Mouse (Mus musculus) lung, postnatal 10 days (tissue): Measurements from ENCODE around the gene Pigt.
A peak's percentile ranks its signal among the peaks of the same experiment; 100 is the strongest.

Experiments
- DNase-seq: peaks from one replicate; pipeline ENCODE4 v3.0.0; 2021

Gene Pigt

GRCm38 (mm10) chr2:164496847-164497690, at the start of gene Pigt:
Gene Pigt, plus strand, starts transcription at chr2:164497520.
- DNase-seq, result peak; percentile 91

GRCm38 (mm10) chr2:164448140-164448539, 49.2 kb upstream of the Pigt start:
- DNase-seq, result no peak

GRCm38 (mm10) chr2:164448921-164449320, 48.4 kb upstream of the Pigt start:
- DNase-seq, result no peak

GRCm38 (mm10) chr2:164449341-164450042, 47.8 kb upstream of the Pigt start:
- DNase-seq, result no peak

- peak; percentile 81 for DNase-seq
Observed at GRCm38 (mm10) chr2:164452000-164452676, 45.2 kb upstream of the Pigt start.

- no peak for DNase-seq
Observed at GRCm38 (mm10) chr2:164453047-164453757, 44.1 kb upstream of the Pigt start.

- DNase-seq, result no peak
Observed at GRCm38 (mm10) chr2:164453887-164454500, 43.3 kb upstream of the Pigt start.

- DNase-seq, result peak; percentile 92
Observed at GRCm38 (mm10) chr2:164454846-164455245, 42.5 kb upstream of the Pigt start.

GRCm38 (mm10) chr2:164455421-164456190, 41.7 kb upstream of the Pigt start:
- peak; percentile 76 for DNase-seq

- no peak for DNase-seq
Observed at GRCm38 (mm10) chr2:164456413-164456812, 40.9 kb upstream of the Pigt start.

GRCm38 (mm10) chr2:164456864-164457300, 40.4 kb upstream of the Pigt start, which contains the start of gene Sys1:
Gene Sys1, plus strand, starts transcription at chr2:164456964.
- DNase-seq, result no peak

GRCm38 (mm10) chr2:164457942-164458341, 39.4 kb upstream of the Pigt start:
- peak; percentile 73 for DNase-seq

- DNase-seq, result no peak
Observed at GRCm38 (mm10) chr2:164458535-164458934, 38.8 kb upstream of the Pigt start.

GRCm38 (mm10) chr2:164460745-164461551, 36.4 kb upstream of the Pigt start, which contains the start of gene Gm20458:
Gene Gm20458, plus strand, starts transcription at chr2:164460967.
- DNase-seq, result peak; percentile 98

- DNase-seq, result no peak
Observed at GRCm38 (mm10) chr2:164465161-164465560, 32.2 kb upstream of the Pigt start.

GRCm38 (mm10) chr2:164466787-164467186, 30.5 kb upstream of the Pigt start:
- DNase-seq, result no peak

GRCm38 (mm10) chr2:164470254-164470653, 27.1 kb upstream of the Pigt start:
- DNase-seq, result peak; percentile 81

GRCm38 (mm10) chr2:164473624-164474023, 23.7 kb upstream of the Pigt start, which contains the start of gene Trp53tg5:
Gene Trp53tg5, minus strand, starts transcription at chr2:164473724.
- no peak for DNase-seq

- DNase-seq, result peak; percentile 68
Observed at GRCm38 (mm10) chr2:164485681-164486257, 11.6 kb upstream of the Pigt start, which contains the start of gene Dbndd2. Gene Dbndd2, plus strand, starts transcription at chr2:164486106.
